Mouse (Mus musculus): ENCODE data around the gene Olfr312.
A peak's percentile ranks its signal among the peaks of the same experiment; 100 is the strongest.

DNA sequence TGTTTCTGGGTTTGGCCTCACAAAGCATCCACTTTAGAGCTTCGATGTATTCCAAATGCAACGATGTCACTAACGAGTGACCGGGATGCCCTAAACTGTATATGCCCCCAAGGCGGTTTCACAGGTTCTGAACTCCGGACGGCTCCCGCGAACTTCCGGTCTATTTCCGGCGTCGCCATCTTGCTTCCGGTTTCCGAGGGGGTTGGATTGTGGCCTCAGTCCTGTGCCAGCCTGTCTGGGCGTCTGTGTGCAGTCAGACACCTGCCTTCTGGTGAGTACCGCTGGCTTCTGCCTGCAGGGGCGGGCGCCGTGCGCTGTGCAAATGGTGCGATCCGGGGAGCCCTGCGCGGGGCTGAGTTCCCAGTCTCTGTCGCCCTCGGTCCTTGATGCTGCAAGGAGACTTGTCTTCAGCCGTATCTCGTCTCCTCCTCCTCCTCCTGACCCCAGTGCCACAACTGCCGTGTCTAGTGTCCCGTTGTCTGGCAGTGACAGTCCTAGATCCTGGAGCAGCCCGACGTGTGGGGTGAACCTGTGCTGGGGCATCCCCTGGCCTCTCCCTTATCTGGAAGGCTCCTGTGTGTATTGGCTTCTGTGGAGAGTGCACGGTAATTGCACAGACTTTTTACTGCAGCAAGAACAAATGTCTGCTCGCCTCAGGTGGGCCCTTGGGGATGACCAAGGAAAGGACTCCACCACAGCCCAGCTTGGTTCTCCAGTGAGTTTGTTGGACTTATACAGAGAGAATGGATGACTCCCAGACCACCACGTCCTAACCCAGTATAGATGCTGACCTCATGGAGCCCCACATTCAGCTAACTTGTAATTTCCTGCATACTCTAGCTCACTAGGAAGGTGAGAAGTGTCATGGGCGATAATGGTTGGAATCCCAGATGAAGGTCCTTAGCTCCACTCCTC lies 38.3 kb downstream of the Olfr312 start, which contains the start of gene 2810021J22Rik:
- TF ChIP-seq ZC3H11A (IDR thresholded peaks at IDR 0.05; ENCODE audit: borderline replicate concordance, low read depth, low read length) (no peak), MAFK (IDR thresholded peaks at IDR 0.05; ENCODE audit: insufficient read depth, low read depth, low read length) (no peak), HCFC1 (IDR thresholded peaks at IDR 0.05; ENCODE audit: borderline replicate concordance, insufficient read depth, low read length) (peak; percentile 52; the same call in 1 of the 2 replicates), CHD2 (IDR thresholded peaks at IDR 0.05; ENCODE audit: low read depth, low read length) (no peak), ZNF384 (IDR thresholded peaks at IDR 0.05; ENCODE audit: low read depth, low read length) (no peak)

Measured in ES-E14 (cell line).